In genomic region chr1:62907243-62907642, GRCm38 (mm10) we compare ENCODE assay signal across 23 mouse cellular contexts.
DNase-seq lines count a peak whose midpoint lies in the region; ATAC-seq and TF ChIP-seq lines count a peak whose summit lies in the region.
"Had no signal": no experiment of that assay in that cellular context is flagged by ENCODE, and none has a peak within 500 bp of the region (broad histone marks: within the 10 kb centered on the region; RNA-seq: fewer than 3 reads in every experiment).

No protein-coding gene starts in this region.

- H3K79me2 ChIP-seq in CH12.LX (replicated peaks; ENCODE audit: control insufficient read depth, extremely low read depth, insufficient read depth, poor library complexity, severe bottlenecking): no peaks in the 10 kb centered on the region

- TF ChIP-seq POLR2A in CH12.LX (IDR thresholded peaks at IDR 0.05; ENCODE audit: low read depth, low read length): no peak

- dilution Hi-C loops in CH12.LX (cut with MboI; ENCODE audit: extremely low pct_ligation_motif_present, extremely low pct_unique_long_range_greater_than_20kb, low sequenced_read_pairs): no loop called here

- no peak for DNase-seq in frontal cortex, postnatal 25 days (ENCODE audit: low spot score in 2 of 2)
- peak in 1 of 2 experiments; percentile 51 for DNase-seq in layer of hippocampus, adult 2 months (ENCODE audit: low spot score in 2 of 2)
- no peak for DNase-seq in layer of hippocampus, postnatal 25 days (ENCODE audit: extremely low spot score in 1 of 2, low spot score in 1 of 2)
- no peak for DNase-seq in CH12.LX (ENCODE audit: extremely low read depth)
- no peak for DNase-seq in adrenal gland, postnatal 36 days
- DNase-seq: adrenal gland, adult 2 months; adrenal gland, postnatal 14 days; cerebellum, adult 18-20 months; cerebellum, adult 9-11 months; cerebellum, postnatal 25 days; gastrocnemius, adult 2 months; gastrocnemius, postnatal 14 days had no signal

- peaks cover 4 to 8% of the 10 kb centered on the region in 2 experiments; a peak in 1 of 4 replicates for H3K4me1 ChIP-seq in CH12.LX (ENCODE audit: control insufficient read depth in 1 of 2, insufficient read depth in 2 of 2)
- H3K4me1 ChIP-seq: intestine, embryonic 15.5 days had no signal

- TF ChIP-seq EP300 in CH12.LX (IDR thresholded peaks at IDR 0.05; ENCODE audit: low read length): 0 out of 2 replicates have a peak, but pooled peaks have one; percentile 24

- no peak for TF ChIP-seq RAD21 in CH12.LX (IDR thresholded peaks at IDR 0.05; ENCODE audit: low read depth, low read length)

- peak overlapping the region; percentile 50; the same call in 1 of the 2 replicates for H3K4me2 ChIP-seq in CH12.LX (ENCODE audit: insufficient read depth, low read depth, poor library complexity, severe bottlenecking)
- H3K4me2 ChIP-seq: embryonic facial prominence, embryonic 13.5 days; forebrain, embryonic 12.5 days; forebrain, embryonic 15.5 days; heart, embryonic 11.5 days; hindbrain, embryonic 12.5 days; hindbrain, embryonic 15.5 days; intestine, embryonic 15.5 days had no signal

- no peak for TF ChIP-seq CTCF in layer of hippocampus, adult 2 months (conservative IDR thresholded peaks at IDR 0.05)
- no peak for TF ChIP-seq CTCF in CH12.LX (conservative IDR thresholded peaks at IDR 0.05 in 1 of 2, IDR thresholded peaks at IDR 0.05 in 1 of 2; ENCODE audit: low read depth in 2 of 2, low read length in 2 of 2)

- no peaks in the 10 kb centered on the region for H3K36me3 ChIP-seq in CH12.LX (replicated peaks in 1 of 2; ENCODE audit: control insufficient read depth in 1 of 2, insufficient read depth in 1 of 2, low read length in 1 of 2)
- H3K36me3 ChIP-seq: embryonic facial prominence, embryonic 13.5 days; forebrain, embryonic 12.5 days; forebrain, embryonic 15.5 days; G1E; hindbrain, embryonic 12.5 days; hindbrain, embryonic 15.5 days; intestine, embryonic 15.5 days had no signal

- H3K9ac ChIP-seq in CH12.LX (ENCODE audit: insufficient read depth, low read depth): no peak overlapping the region
- H3K9ac ChIP-seq: embryonic facial prominence, embryonic 13.5 days; forebrain, embryonic 12.5 days; forebrain, embryonic 15.5 days; hindbrain, embryonic 12.5 days; hindbrain, embryonic 15.5 days; intestine, embryonic 15.5 days had no signal

- H3K27me3 ChIP-seq in CH12.LX (replicated peaks): no peaks in the 10 kb centered on the region
- H3K27me3 ChIP-seq: embryonic facial prominence, embryonic 13.5 days; forebrain, embryonic 15.5 days; hindbrain, embryonic 12.5 days; hindbrain, embryonic 15.5 days; intestine, embryonic 15.5 days; Patski had no signal

- 0 out of 2 replicates have a peak, but pooled peaks have one; percentile 10 for ATAC-seq in frontal cortex, adult (ENCODE audit: low TSS enrichment)
- ATAC-seq: forebrain, embryonic 15.5 days; intestine, embryonic 15.5 days; Patski had no signal

- in situ Hi-C loops in CH12.LX (cut with MboI; ENCODE audit: low pct_ligation_motif_present, low pct_unique_long_range_greater_than_20kb, low sequenced_read_pairs): no loop called here

- H3K9me3 ChIP-seq in CH12.LX (replicated peaks; ENCODE audit: low read length): no peaks in the 10 kb centered on the region
- H3K9me3 ChIP-seq: embryonic facial prominence, embryonic 13.5 days; forebrain, embryonic 12.5 days; forebrain, embryonic 15.5 days; G1E; hindbrain, embryonic 12.5 days; hindbrain, embryonic 15.5 days; intestine, embryonic 15.5 days had no signal

- H3K4me3 ChIP-seq in layer of hippocampus, adult 2 months: no peak overlapping the region
- H3K4me3 ChIP-seq in CH12.LX (replicated peaks in 1 of 3; ENCODE audit: low read depth in 2 of 3, low read length in 2 of 3, poor library complexity in 1 of 3): no peak overlapping the region
- H3K4me3 ChIP-seq: embryonic facial prominence, embryonic 13.5 days; erythroblast, embryonic 14.5 days; forebrain, embryonic 12.5 days; forebrain, embryonic 15.5 days; gastrocnemius, adult 2 months; hindbrain, embryonic 12.5 days; hindbrain, embryonic 15.5 days; intestine, embryonic 15.5 days had no signal

- peak overlapping the region; percentile 87 for H3K27ac ChIP-seq in layer of hippocampus, adult 2 months
- H3K27ac ChIP-seq in CH12.LX (ENCODE audit: insufficient read depth, low read depth): no peak overlapping the region
- H3K27ac ChIP-seq: forebrain, embryonic 12.5 days; forebrain, embryonic 15.5 days; gastrocnemius, adult 2 months; hindbrain, embryonic 12.5 days; hindbrain, embryonic 15.5 days; intestine, embryonic 15.5 days had no signal

TF ChIP-seq in CH12.LX, 34 proteins besides CTCF, POLR2A, EP300 and RAD21:
- TF ChIP-seq NELFE (IDR thresholded peaks at IDR 0.05; ENCODE audit: low read depth, low read length): no peak
- no peak for TF ChIP-seq MEF2A (IDR thresholded peaks at IDR 0.05; ENCODE audit: borderline replicate concordance, low read depth, low read length)
- TF ChIP-seq MYC (IDR thresholded peaks at IDR 0.05; ENCODE audit: low read depth, low read length): no peak
